Mouse (Mus musculus) heart, postnatal 36 days (tissue): ENCODE results near the gene Cdyl. TPM values are rescaled to one million over a fixed set of nuclear protein-coding genes. Genes with fewer than 3 reads are reported as not detected.
A peak's percentile ranks its signal among the peaks of the same experiment; 100 is the strongest.

Experiments
- DNase-seq, 2 experiments: peaks; one replicate each; pipeline ENCODE4 v3.0.0; 2021 to 2022
- intact Hi-C: fragments of 180-260 bp; cut with DNase I; formaldehyde crosslinking; loops from one replicate; pipeline ENCODE4 v1.15.1; 2025
- total RNA-seq, 2 experiments: library from RNA; stranded (reverse); gene quantifications; 2 replicates each; pipeline ENCODE4 v1.2.3; 2021

Gene Cdyl
- total RNA-seq, 2 experiments from 2014 or later = 10.0 to 10.8 TPM

DNA sequence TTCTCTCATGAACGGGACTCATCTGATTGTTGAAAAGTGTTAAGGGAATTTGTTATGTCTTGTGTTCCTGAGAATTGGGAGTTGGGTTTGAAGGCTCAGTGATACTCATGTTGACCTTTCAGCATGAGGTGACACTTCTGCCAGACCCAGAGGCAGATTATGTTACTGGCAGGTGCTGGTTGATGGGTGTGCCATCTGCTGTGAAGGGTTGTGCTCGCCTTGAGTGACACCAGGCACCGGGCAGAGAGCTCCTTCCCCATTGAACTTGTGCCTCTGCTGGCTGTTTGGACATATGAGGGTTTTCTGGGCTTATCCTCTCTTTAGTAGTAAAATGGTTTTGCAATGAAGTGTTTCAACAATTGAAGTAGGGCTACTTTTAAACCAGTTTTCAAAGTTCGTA lies 135.1 kb downstream of the Cdyl start:
- intact Hi-C loops = loop anchor here (5.0 kb wide), 1 partner anchor 113 kb away; the partner anchor contains the start of gene Rpp40
- no peak for DNase-seq

DNA sequence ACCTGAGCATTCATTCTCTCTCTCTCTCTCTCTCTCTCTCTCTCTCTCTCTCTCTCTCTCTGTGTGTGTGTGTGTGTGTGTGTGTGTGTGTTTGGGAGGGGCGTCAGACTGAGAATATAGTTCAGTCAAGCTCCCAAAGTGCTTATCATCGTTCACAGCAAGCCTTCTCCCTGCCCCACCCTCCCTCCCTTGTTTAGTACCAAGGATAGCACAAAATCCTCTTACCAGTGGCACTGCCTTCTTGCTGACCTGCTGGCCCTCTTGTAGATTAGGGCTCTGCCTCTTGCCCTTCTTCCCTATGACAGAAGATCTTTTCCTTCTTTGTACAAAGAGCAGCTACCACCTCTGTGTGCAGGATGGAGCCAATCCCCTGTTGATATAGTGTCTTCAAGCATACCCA lies 136.3 kb downstream of the Cdyl start:
- intact Hi-C loops = no loop called here
- DNase-seq = no peak

GRCm38 (mm10) chr13:35796352-35796751 lies 136.7 kb downstream of the Cdyl start:
- no peak for DNase-seq
- intact Hi-C loops = no loop called here

- no peak for DNase-seq
- intact Hi-C loops = no loop called here
Observed at GRCm38 (mm10) chr13:35797811-35798522, 138.3 kb downstream of the Cdyl start.

GRCm38 (mm10) chr13:35798645-35799044 lies 139.0 kb downstream of the Cdyl start:
- intact Hi-C loops = no loop called here
- peak; percentile 40 to 50 for DNase-seq

- intact Hi-C loops = no loop called here
- DNase-seq = no peak
Observed at GRCm38 (mm10) chr13:35800270-35800669, 140.6 kb downstream of the Cdyl start.

DNA sequence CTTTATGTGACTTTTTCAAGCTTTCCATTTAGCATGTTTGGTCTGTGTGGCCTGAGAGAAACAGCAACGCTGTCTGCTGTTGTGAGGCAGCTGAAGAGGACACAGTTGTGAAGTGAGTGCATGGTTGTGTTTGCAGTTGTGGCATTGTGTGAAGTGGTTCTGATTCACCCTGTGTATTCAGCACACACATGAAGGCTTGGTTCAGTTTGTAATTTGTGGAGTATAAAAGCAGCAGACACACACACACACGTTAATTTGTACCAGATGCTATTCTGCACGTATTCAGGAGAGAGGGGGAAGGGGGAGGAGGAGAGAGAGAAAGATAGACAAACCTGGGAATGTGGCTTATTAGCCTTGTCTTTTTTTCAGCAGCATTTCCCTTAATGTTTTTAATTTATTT lies 146.1 kb downstream of the Cdyl start:
- DNase-seq = no peak
- intact Hi-C loops = no loop called here

GRCm38 (mm10) chr13:35806165-35806564 lies 146.5 kb downstream of the Cdyl start:
- no peak for DNase-seq
- intact Hi-C loops = no loop called here

- DNase-seq = no peak
- intact Hi-C loops = no loop called here
Observed at GRCm38 (mm10) chr13:35807016-35807415, 147.4 kb downstream of the Cdyl start.

- DNase-seq = no peak
- intact Hi-C loops = no loop called here
Observed at GRCm38 (mm10) chr13:35807525-35807924, 147.9 kb downstream of the Cdyl start.

DNA sequence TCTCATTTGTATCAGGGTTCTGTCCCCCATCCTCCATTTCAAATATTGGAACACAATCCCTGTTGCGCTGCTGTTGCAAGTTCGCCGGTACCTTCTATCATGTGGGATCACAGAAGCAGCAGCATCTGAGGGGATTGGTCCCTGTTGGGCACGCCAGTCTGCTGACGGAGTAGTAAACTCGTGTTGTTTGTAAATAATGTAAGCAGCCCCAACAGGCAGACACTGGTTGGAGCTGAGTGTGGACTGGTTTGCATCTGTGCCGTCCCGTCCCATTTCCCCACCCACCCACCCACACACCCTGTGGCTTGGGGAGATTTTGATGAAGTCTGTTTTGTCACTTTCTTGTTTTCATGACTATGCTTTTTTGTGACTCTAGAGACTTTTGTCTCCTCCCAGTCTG lies 148.3 kb downstream of the Cdyl start:
- intact Hi-C loops = no loop called here
- DNase-seq = no peak

DNA sequence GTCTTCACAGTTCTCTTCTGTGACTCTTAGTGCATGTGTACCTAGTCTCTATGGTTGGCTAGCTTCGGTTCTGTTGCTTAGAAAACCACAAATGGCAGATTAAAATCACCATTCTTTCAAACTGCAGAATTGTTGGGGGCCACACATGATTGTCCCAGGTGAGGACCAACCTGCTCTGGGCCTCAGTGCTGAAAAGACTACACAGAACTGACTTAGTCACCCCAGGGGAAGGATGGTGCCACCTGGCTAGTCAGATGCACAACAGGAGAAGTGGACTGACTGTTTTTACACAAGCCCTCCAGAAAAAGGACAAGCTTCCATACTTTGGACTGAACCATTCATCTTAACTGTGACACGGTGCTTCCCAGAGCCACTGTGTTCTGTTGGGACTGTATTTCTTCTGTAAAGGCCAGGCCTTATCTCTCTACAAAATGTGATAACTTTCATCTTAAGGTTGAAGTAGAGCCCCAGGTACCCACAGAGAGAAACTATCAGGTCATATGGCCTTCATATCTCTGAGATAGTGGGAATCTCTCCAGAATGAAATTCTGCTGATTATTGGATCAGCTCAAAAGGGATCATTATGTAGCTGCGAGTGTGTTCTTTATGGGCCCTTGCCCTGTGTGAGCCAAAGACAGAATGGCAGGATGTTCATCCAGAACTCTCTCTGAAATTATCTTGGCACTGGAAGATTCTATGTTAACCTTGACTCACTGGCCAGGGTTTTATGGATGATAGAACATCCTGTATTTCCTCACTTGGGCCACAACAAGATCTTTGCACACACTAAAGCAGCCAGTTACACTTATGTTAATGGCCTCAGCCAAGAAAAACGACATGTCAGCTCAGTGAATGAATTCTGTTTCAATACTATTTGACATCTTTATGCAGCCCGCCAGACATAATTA lies 149.9 kb downstream of the Cdyl start:
- intact Hi-C loops = no loop called here
- DNase-seq = no peak

- DNase-seq = no peak
- intact Hi-C loops = no loop called here
Observed at GRCm38 (mm10) chr13:35810160-35810537, 150.5 kb downstream of the Cdyl start.

DNA sequence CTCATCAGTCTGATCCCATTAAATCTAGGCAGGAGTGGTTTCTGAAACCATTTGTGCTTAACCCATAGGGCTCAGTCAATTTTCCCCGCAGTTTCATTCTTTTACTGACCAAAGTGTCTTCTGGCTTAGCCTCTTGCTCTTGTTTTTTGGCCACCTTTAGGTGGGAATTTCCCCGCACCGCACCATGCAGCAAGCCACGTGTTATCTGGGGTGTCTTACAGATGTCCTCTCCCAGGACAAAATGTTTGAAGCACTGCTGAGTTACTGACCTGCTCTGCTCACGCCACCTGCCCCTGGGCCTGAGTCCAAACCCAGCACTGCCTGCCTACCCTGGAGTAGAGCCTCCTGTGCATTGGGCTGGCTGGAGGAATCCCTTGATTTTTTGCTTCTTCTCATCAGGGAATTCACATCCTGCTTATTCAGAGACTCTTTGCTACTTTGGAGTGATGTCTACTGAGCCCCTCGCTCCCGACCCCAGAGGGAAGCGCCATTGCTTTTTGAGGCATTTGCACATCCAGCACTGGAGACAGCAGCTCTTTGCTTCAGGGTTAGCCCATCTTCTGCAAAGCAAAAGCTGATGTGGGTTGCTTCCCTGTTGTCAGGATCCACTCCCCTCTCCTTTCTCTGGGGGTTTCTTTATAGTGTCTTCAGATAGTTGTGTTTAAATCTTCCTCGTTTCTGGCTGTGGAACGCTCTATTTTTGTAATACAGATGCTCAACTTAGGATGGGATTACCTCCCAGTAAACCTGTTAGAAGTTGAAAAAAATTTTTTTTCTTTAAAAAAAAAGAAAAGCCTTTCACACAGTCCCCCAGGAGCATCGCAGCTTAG lies 151.9 kb downstream of the Cdyl start:
- intact Hi-C loops = no loop called here
- no peak for DNase-seq

- DNase-seq = no peak
- intact Hi-C loops = no loop called here
Observed at GRCm38 (mm10) chr13:35812191-35812440, 152.5 kb downstream of the Cdyl start.

DNA sequence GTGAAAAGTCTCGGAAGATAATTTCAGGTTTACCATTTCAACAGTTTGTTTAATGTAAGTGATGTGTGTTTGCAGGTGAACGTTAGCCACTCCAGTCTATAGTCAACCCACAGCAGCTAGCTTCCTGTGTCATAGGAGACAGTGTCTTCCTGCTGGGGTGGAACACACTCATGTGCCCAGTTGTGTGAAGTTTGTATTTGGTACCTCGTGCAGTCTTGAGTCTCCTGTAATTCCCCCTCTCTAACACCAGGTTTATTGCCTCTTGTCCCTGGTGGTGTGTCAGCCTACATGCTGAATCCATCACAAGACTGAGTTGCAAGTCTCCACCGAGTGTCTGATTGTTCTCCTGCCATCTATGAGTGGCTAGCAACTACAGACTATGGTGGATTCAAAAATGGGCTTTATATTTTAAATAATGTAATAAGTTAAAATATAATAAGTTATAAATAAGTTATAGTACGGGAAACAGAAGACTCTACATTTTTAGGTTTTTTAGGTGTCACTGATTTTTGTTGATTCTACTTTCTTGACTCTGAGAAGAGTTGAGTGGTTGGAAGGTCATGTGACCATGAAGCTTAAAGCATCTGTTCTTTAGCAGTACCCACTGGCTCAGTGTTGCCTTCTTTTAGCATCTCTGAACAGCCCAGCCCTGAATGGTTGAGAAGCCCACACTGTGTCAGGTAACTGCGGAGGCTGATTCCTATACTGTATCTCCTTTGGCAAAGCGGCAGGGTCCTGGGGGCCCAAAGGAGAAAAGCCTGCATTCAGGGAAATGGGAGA lies 153.9 kb downstream of the Cdyl start:
- intact Hi-C loops = no loop called here
- no peak for DNase-seq

DNA sequence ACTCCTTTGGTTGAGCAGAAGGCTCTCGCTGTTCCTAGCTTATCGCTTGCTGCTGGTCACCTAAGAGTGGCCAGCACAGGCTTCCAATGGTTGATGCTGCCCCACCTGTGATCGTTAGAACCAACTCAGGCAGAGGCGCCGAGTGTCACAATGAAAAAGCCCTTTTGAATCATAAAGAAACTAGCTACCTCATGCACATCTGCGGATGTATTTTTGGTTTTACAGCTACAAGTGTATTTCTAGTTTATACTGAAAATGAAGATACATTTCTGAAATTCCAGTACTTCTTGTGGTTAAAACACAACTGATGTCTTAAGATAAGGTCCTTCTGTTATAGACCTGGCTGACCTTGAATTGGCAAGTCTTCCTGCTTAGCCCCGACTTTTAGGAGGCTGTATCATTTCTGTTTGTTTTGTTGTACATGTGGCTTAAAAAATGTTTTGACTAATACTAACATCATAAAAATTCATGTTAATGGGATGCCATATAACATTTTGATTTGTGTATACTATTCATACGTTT lies 155.6 kb downstream of the Cdyl start:
- no peak for DNase-seq
- intact Hi-C loops = no loop called here

- peak; percentile 25 to 50 for DNase-seq
- intact Hi-C loops = no loop called here
Observed at GRCm38 (mm10) chr13:35815782-35816368, 156.2 kb downstream of the Cdyl start.

DNA sequence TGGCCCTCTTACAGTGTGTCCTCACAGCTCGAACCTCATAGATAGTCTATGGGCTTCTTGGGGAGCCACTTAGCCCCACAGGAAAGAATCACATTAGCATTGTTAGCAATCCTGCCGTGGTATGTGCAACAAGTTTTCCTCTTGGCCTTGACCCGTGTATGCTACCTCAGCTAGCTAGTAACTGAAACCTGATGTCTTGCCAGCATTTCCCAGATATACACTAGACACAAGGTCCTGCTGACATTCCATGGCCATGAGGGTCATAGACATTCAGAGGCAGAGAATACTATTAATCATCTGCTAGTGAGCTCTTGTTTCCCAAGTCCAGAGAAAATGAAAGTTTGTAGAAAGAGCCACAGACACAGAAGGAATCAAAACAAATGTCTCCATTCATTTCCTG lies 158.0 kb downstream of the Cdyl start:
- DNase-seq = no peak
- intact Hi-C loops = no loop called here

DNA sequence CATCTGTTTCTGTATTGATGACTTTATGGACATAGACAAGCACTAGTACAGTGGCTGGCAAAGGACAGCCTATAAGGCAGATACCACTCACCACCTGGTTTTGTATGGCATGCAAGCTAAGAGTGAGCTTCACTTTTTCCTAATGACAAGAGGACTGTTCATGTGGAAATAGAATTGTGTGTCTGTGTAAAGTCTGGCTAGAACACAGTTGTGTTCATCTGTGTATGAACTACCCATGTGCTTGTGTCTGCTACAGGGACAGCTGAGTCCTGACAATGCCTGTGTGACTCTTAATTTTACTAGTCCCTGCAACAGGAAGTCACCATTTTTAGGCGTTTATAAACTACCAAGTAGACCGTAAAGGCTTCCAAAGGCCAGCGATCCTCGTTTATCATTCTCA lies 158.4 kb downstream of the Cdyl start:
- intact Hi-C loops = no loop called here

More for the DNA sequence above, 158.4 kb downstream of the Cdyl start:
- no peak for DNase-seq
